Comparison of ENCODE assay signal across 16 mouse cellular contexts in the genomic region with DNA sequence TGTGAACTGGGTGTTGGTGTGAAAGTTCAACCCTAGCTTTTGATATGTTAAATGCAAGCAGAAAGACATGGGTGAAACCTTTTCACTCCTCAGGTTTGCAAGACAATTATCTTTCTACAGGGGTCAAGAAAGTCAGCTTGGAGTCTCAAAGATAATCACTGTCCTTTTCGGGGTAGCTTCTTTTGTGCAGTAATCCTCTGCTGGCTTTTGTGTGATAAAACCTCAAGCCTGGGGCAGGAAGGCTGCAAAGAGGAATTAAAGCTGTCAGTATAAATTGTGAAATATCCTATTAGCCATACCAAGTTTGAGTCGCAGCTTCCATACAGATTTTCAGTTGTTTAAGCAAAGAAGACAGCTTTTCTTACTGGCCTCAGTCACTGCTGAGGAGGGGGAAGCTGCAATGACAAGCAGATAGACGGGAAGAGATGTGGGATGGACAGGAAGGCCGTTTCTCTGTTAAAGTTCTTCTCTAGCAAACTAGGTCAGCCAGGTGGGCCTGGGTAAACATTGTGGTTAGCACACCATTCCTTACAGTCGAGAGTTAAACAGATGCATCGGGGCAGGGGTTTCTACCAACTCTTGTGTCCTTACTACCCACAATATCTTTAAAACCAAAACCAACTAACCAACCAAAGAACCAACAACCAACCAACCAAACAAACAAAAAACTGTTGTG. TPM values are rescaled to one million over a fixed set of nuclear protein-coding genes. Genes with fewer than 3 reads are reported as not detected.
DNase-seq lines count a peak whose midpoint lies in the region; ATAC-seq and TF ChIP-seq lines count a peak whose summit lies in the region.
"Had no signal": no experiment of that assay in that cellular context is flagged by ENCODE, and none has a peak within 500 bp of the region (broad histone marks: within the 10 kb centered on the region; RNA-seq: fewer than 3 reads in every experiment).

No protein-coding gene starts in this region.

- no peak for TF ChIP-seq POLR2A in kidney, adult 2 months (IDR thresholded peaks at IDR 0.05; ENCODE audit: low read depth, low read length)

- peak overlapping the region; percentile 21 for H3K27ac ChIP-seq in midbrain, embryonic 12.5 days (replicated peaks)
- H3K27ac ChIP-seq in midbrain, embryonic 15.5 days, result no peak overlapping the region
- no peak overlapping the region for H3K27ac ChIP-seq in kidney, adult 2 months (ENCODE audit: insufficient read depth, low read depth, low read length)
- H3K27ac ChIP-seq: hindbrain, embryonic 12.5 days; neural tube, embryonic 12.5 days; stomach, embryonic 15.5 days had no signal

- 0 out of 2 replicates have a peak, but pooled peaks have one; percentile 49 for ATAC-seq in midbrain, embryonic 12.5 days (ENCODE audit: low FRiP score, low read depth)
- no peak for ATAC-seq in midbrain, embryonic 15.5 days (replicated peaks)

- 7% methylated on average over 6 of the region's 6 CpGs for WGBS in midbrain, embryonic 12.5 days
- 3% methylated on average over 6 of the region's 6 CpGs for WGBS in midbrain, embryonic 15.5 days
- 46% methylated on average over 6 of the region's 6 CpGs for WGBS in kidney, adult 2 months

- peaks cover 6% of the 10 kb centered on the region for H3K4me1 ChIP-seq in midbrain, embryonic 12.5 days
- H3K4me1 ChIP-seq in midbrain, embryonic 15.5 days, result no peaks in the 10 kb centered on the region
- H3K4me1 ChIP-seq in kidney, adult 2 months (ENCODE audit: control insufficient read depth, insufficient read depth, low read length), result no peaks in the 10 kb centered on the region
- H3K4me1 ChIP-seq: hindbrain, embryonic 12.5 days; neural tube, embryonic 12.5 days; stomach, embryonic 15.5 days had no signal

- no peak overlapping the region for H3K9ac ChIP-seq in midbrain, embryonic 12.5 days (replicated peaks)
- no peak overlapping the region for H3K9ac ChIP-seq in midbrain, embryonic 15.5 days
- H3K9ac ChIP-seq: hindbrain, embryonic 12.5 days; neural tube, embryonic 12.5 days; stomach, embryonic 15.5 days had no signal

- 0 out of 2 replicates have a peak overlapping the region, but pooled peaks have one; percentile 5 for H3K4me2 ChIP-seq in midbrain, embryonic 12.5 days (replicated peaks)
- no peak overlapping the region for H3K4me2 ChIP-seq in midbrain, embryonic 15.5 days
- H3K4me2 ChIP-seq: hindbrain, embryonic 12.5 days; neural tube, embryonic 12.5 days; stomach, embryonic 15.5 days had no signal

- H3K36me3 ChIP-seq in midbrain, embryonic 12.5 days, result no peaks in the 10 kb centered on the region
- H3K36me3 ChIP-seq in midbrain, embryonic 15.5 days (replicated peaks), result no peaks in the 10 kb centered on the region
- H3K36me3 ChIP-seq in kidney, adult 2 months (ENCODE audit: control insufficient read depth, insufficient read depth, low read length), result no peaks in the 10 kb centered on the region
- H3K36me3 ChIP-seq: hindbrain, embryonic 12.5 days; neural tube, embryonic 12.5 days; stomach, embryonic 15.5 days had no signal

- TF ChIP-seq CTCF in kidney, adult 2 months (conservative IDR thresholded peaks at IDR 0.05; ENCODE audit: insufficient read depth, insufficient read length, low read depth, low read length), result no peak

- no peaks in the 10 kb centered on the region for H3K27me3 ChIP-seq in midbrain, embryonic 12.5 days
- H3K27me3 ChIP-seq in midbrain, embryonic 15.5 days (replicated peaks), result no peaks in the 10 kb centered on the region
- no peaks in the 10 kb centered on the region; the same call in 1 of the 2 replicates for H3K27me3 ChIP-seq in kidney, adult 2 months (replicated peaks; ENCODE audit: control insufficient read depth, insufficient read depth, low read length)
- H3K27me3 ChIP-seq: hindbrain, embryonic 12.5 days; neural tube, embryonic 12.5 days; stomach, embryonic 15.5 days had no signal

- no peak overlapping the region for H3K4me3 ChIP-seq in midbrain, embryonic 12.5 days
- H3K4me3 ChIP-seq in midbrain, embryonic 15.5 days, result no peak overlapping the region
- no peak overlapping the region for H3K4me3 ChIP-seq in kidney, adult 2 months (ENCODE audit: insufficient read depth, low read depth, low read length)
- H3K4me3 ChIP-seq: hindbrain, embryonic 12.5 days; neural tube, embryonic 12.5 days; stomach, embryonic 15.5 days had no signal

- no peaks in the 10 kb centered on the region for H3K9me3 ChIP-seq in midbrain, embryonic 12.5 days
- no peaks in the 10 kb centered on the region for H3K9me3 ChIP-seq in midbrain, embryonic 15.5 days
- H3K9me3 ChIP-seq: hindbrain, embryonic 12.5 days; neural tube, embryonic 12.5 days; stomach, embryonic 15.5 days had no signal

- peak; percentile 61 for DNase-seq in embryo, embryonic 10.5 days (ENCODE audit: low spot score)
- peak; percentile 15 for DNase-seq in retina, embryonic 14.5 days (ENCODE audit: low spot score)
- no peak for DNase-seq in adrenal gland, adult 2 months
- DNase-seq in layer of hippocampus, adult 9-10 months (ENCODE audit: low spot score), result no peak
- no peak for DNase-seq in kidney, adult 2 months
- DNase-seq in neural tube, embryonic 10.5 days (ENCODE audit: extremely low spot score, low spot score), result no peak
- DNase-seq: adrenal gland, adult 8-10 months; cerebellum, postnatal 14 days; kidney, adult 11 months; kidney, postnatal 4 days; lung, adult 18-20 months had no signal

RNA-seq across cellular contexts. Expression of a gene that starts 26.7 kb away (rescaled TPM):
- polyA plus RNA-seq in midbrain, embryonic 12.5 days (2016; fragmentation: Nextera tagmentation; extraction: Ambion mirVana), result 45.8 and 49.5 TPM in 2 replicates
- 16.3 and 16.5 TPM in 2 replicates for polyA plus RNA-seq in midbrain, embryonic 15.5 days (2015; fragmentation: Nextera tagmentation; extraction: Ambion mirVana)
- 10 to 100 TPM; 28.5 to 35.1 TPM for total RNA-seq in adrenal gland, adult 2 months (2021)
- 12.5 and 16.2 TPM in 2 replicates for polyA plus RNA-seq in adrenal gland, adult 2 months (2012; rRNA removed)
- 3.7 and 3.9 TPM in 2 replicates for polyA plus RNA-seq in kidney, adult 2 months (2012; rRNA removed)

Comparison
In these comparisons a context has a peak if more than half of its experiments do, and no peak if none do; other contexts are left out.
1. DNase-seq: peak in embryo, embryonic 10.5 days (single experiment) and retina, embryonic 14.5 days (single experiment); none in adrenal gland, adult 2 months (single experiment), layer of hippocampus, adult 9-10 months (single experiment), kidney, adult 2 months (single experiment) and neural tube, embryonic 10.5 days (single experiment).